Mouse (Mus musculus) neural tube, embryonic 13.5 days (tissue): Measurements from ENCODE around the gene Slc22a14. TPM values are rescaled to one million over a fixed set of nuclear protein-coding genes. Genes with fewer than 3 reads are reported as not detected.

Experiments used
- ATAC-seq: fragments of 200-750 bp; cut with Nextera tagmentation; 2 replicates; pipeline ENCODE4 v1.8.0; 2017; ENCODE audit warnings: low read depth, mild to moderate bottlenecking, moderate TSS enrichment, moderate library complexity
- H3K27ac ChIP-seq: fragments of 300-500 bp; sonication (generic); replicated peaks from 2 replicates; pipeline ENCODE4 v1.5.1; 2015; ENCODE audit warnings: moderate library complexity, mild to moderate bottlenecking, inconsistent platforms
- H3K27me3 ChIP-seq: fragments of 300-500 bp; sonication (generic); 2 replicates; pipeline ENCODE4 v1.6.1; 2015; ENCODE audit warnings: mild to moderate bottlenecking, inconsistent platforms
- H3K36me3 ChIP-seq: fragments of 300-500 bp; sonication (generic); 2 replicates; pipeline ENCODE4 v1.6.1; 2015; ENCODE audit warnings: mild to moderate bottlenecking, inconsistent platforms
- H3K4me1 ChIP-seq: fragments of 300-500 bp; sonication (generic); replicated peaks from 2 replicates; pipeline ENCODE4 v1.6.1; 2015; ENCODE audit warnings: inconsistent platforms
- H3K4me2 ChIP-seq: fragments of 300-500 bp; sonication (generic); 2 replicates; pipeline ENCODE4 v1.6.1; 2015; ENCODE audit warnings: inconsistent platforms, mild to moderate bottlenecking, moderate library complexity
- H3K4me3 ChIP-seq: fragments of 300-500 bp; sonication (generic); 2 replicates; pipeline ENCODE4 v1.5.1; 2015; ENCODE audit warnings: mild to moderate bottlenecking, inconsistent platforms
- H3K9ac ChIP-seq: fragments of 300-500 bp; sonication (generic); 2 replicates; pipeline ENCODE4 v1.6.1; 2015; ENCODE audit warnings: moderate library complexity, mild to moderate bottlenecking, inconsistent platforms
- H3K9me3 ChIP-seq: fragments of 300-500 bp; sonication (generic); 2 replicates; pipeline ENCODE4 v1.6.1; 2016; ENCODE audit warnings: inconsistent platforms
- WGBS: fragments of 180-500 bp; shearing (Covaris S2); methylation state at CpG from one replicate; pipeline ENCODE4 v1.1.7; 2015; 5-methylcytosine and 5-hydroxymethylcytosine counted together
- polyA plus RNA-seq: library from polyadenylated mRNA; unstranded; fragments of >200 nt; fragmentation: Nextera tagmentation; extraction: Ambion mirVana; gene quantifications from 2 replicates; pipeline ENCODE4 v1.2.1, GENCODE M21; 2015

Gene Slc22a14
- polyA plus RNA-seq, 1 experiment from 2014 or later: not detected

- Histone ChIP-seq H3K36me3 (peaks cover 20% of the 10 kb centered on the region), H3K4me1 (peaks cover 6% of the 10 kb centered on the region), H3K27me3 (no peaks in the 10 kb centered on the region), H3K9me3 (no peaks in the 10 kb centered on the region), H3K4me2 (no peak overlapping the region), H3K4me3 (no peak overlapping the region), H3K9ac (no peak overlapping the region), H3K27ac (no peak overlapping the region)
- 81% methylated on average over 6 of the region's 6 CpGs for WGBS
- ATAC-seq: no peak
Measured at GRCm38 (mm10) chr9:119353926-119354325, 11.4 kb downstream of the Slc22a14 start.

DNA sequence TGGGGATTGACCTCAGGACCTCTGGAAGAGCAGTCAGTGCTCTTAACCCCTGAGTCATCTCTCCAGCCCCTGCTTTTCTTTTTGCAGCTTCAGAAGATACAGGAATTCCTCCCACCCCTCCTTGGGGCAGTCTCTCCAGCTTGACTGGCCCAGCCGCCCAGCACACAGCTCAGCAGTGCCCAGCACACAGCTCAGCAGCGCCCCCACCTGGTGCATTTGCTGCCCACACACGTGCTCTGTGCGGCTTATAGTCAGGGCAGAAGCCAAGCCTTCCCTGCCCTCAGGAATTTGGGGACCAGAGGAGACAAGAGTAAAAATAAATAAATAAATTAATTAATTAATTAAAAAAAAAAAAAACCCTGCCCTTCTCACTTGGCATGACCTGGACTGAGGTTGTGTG, 13.3 kb downstream of the Slc22a14 start:
- H3K9ac ChIP-seq: no peak overlapping the region
- peaks cover 36% of the 10 kb centered on the region for H3K36me3 ChIP-seq
- no peaks in the 10 kb centered on the region for H3K9me3 ChIP-seq
- H3K4me1 ChIP-seq: no peaks in the 10 kb centered on the region
- H3K27ac ChIP-seq: no peak overlapping the region
- H3K27me3 ChIP-seq: no peaks in the 10 kb centered on the region
- no peak overlapping the region for H3K4me2 ChIP-seq
- ATAC-seq: no peak
- WGBS: 26% methylated on average over 4 of the region's 4 CpGs
- H3K4me3 ChIP-seq: no peak overlapping the region

- no peak overlapping the region for H3K4me3 ChIP-seq
- H3K4me1 ChIP-seq: no peaks in the 10 kb centered on the region
- H3K9me3 ChIP-seq: no peaks in the 10 kb centered on the region
- no peak overlapping the region for H3K27ac ChIP-seq
- H3K4me2 ChIP-seq: no peak overlapping the region
- H3K27me3 ChIP-seq: no peaks in the 10 kb centered on the region
- no peak for ATAC-seq
- H3K9ac ChIP-seq: no peak overlapping the region
- peaks cover 46% of the 10 kb centered on the region for H3K36me3 ChIP-seq
- 91% methylated on average over 10 of the region's 10 CpGs for WGBS
Measured at GRCm38 (mm10) chr9:119350947-119351705, 14.2 kb downstream of the Slc22a14 start.

DNA sequence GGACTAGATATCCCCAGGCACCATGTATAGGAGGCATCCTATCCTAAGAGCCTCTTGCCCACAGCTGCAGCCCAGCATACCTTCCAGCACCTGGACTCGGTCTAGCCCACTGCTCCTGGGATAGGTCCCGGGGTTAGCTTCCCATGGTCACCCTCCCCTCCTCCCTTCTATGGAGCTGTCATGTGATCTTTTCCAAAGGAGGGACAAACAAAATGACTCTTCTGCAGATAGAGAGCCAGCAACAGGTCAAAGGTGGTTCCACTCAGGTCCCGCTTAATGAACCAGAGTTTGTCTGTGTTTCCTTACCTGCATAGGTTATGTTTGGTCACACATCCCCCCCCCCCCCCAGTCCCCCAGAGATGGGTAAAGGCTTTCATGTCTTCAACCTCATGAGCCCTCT, 14.8 kb downstream of the Slc22a14 start:
- Histone ChIP-seq H3K9ac (no peak overlapping the region), H3K27ac (no peak overlapping the region), H3K4me2 (no peak overlapping the region), H3K9me3 (no peaks in the 10 kb centered on the region), H3K27me3 (no peaks in the 10 kb centered on the region), H3K4me1 (no peaks in the 10 kb centered on the region), H3K36me3 (peaks cover 51% of the 10 kb centered on the region), H3K4me3 (no peak overlapping the region)
- no peak for ATAC-seq
- 88% methylated on average over 3 of the region's 3 CpGs for WGBS

- H3K27me3 ChIP-seq: no peaks in the 10 kb centered on the region
- no peak for ATAC-seq
- peaks cover 20% of the 10 kb centered on the region for H3K4me1 ChIP-seq
- 89% methylated on average over 8 of the region's 8 CpGs for WGBS
- H3K9me3 ChIP-seq: no peaks in the 10 kb centered on the region
- H3K36me3 ChIP-seq: peaks cover 74% of the 10 kb centered on the region
- no peak overlapping the region for H3K4me3 ChIP-seq
- H3K9ac ChIP-seq: no peak overlapping the region
- H3K4me2 ChIP-seq: no peak overlapping the region
- H3K27ac ChIP-seq: no peak overlapping the region
Measured at GRCm38 (mm10) chr9:119346376-119346775, 19.0 kb downstream of the Slc22a14 start.

GRCm38 (mm10) chr9:119342728-119343127, 22.6 kb downstream of the Slc22a14 start:
- Histone ChIP-seq H3K4me3 (peak overlapping the region; percentile 81), H3K36me3 (peaks cover 46% of the 10 kb centered on the region), H3K27me3 (peaks cover 18% of the 10 kb centered on the region), H3K9ac (peak overlapping the region; percentile 92; the same call in 1 of the 2 replicates), H3K27ac (no peak overlapping the region), H3K4me1 (peaks cover 38% of the 10 kb centered on the region), H3K4me2 (no peak overlapping the region; the same call in 1 of the 2 replicates), H3K9me3 (no peaks in the 10 kb centered on the region)
- WGBS: 88% methylated on average over 7 of the region's 7 CpGs
- no peak for ATAC-seq

GRCm38 (mm10) chr9:119340909-119341816, 24.2 kb downstream of the Slc22a14 start, which contains the start of gene Myd88:
Myd88 (minus strand) TSS chr9:119341411.
- peak; percentile 98 for ATAC-seq
- peak within 1 kb of the TSS; percentile 92 for H3K9ac ChIP-seq
- peaks cover 18% of the 10 kb centered on the region for H3K27me3 ChIP-seq
- H3K4me2 ChIP-seq: peak within 1 kb of the TSS; percentile 84
- H3K4me1 ChIP-seq: peaks cover 38% of the 10 kb centered on the region
- peak within 1 kb of the TSS; percentile 89 for H3K27ac ChIP-seq
- peaks cover 31% of the 10 kb centered on the region for H3K36me3 ChIP-seq
- H3K9me3 ChIP-seq: no peaks in the 10 kb centered on the region
- H3K4me3 ChIP-seq: peak within 1 kb of the TSS; percentile 81
- WGBS: under 1% methylated on average over 68 of the region's 68 CpGs

DNA sequence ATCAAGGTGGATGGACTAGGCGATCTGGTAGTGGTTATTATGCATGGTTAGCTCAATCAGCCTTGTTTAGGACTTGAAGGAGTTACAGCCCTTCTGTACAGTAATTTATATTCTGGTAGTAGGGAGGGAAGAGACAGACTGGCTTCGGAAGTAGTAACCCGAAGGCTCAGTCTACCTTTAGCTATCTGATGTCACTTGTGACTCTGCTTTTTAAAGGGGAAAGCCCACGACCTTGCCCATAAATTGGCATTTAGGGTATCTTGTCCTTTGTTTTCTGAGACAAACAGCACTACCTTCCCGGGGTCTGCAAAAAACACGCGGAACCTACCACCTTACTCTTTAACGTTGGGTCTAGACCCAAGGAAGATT, 25.2 kb downstream of the Slc22a14 start:
- H3K27me3 ChIP-seq: peaks cover 18% of the 10 kb centered on the region
- H3K27ac ChIP-seq: peak overlapping the region; percentile 89
- peaks cover 21% of the 10 kb centered on the region for H3K36me3 ChIP-seq
- H3K4me1 ChIP-seq: peaks cover 38% of the 10 kb centered on the region
- H3K9me3 ChIP-seq: no peaks in the 10 kb centered on the region
- peak overlapping the region; percentile 84 for H3K4me2 ChIP-seq
- no peak for ATAC-seq
- H3K9ac ChIP-seq: peak overlapping the region; percentile 92
- WGBS: 4% methylated on average over 8 of the region's 8 CpGs
- peak overlapping the region; percentile 81 for H3K4me3 ChIP-seq

- Histone ChIP-seq H3K36me3 (peaks cover 16% of the 10 kb centered on the region), H3K4me1 (peaks cover 38% of the 10 kb centered on the region), H3K4me3 (peak within 1 kb of the TSS; percentile 81), H3K9me3 (no peaks in the 10 kb centered on the region), H3K4me2 (peak within 1 kb of the TSS; percentile 84), H3K27me3 (peaks cover 18% of the 10 kb centered on the region), H3K27ac (peak within 1 kb of the TSS; percentile 89), H3K9ac (peak within 1 kb of the TSS; percentile 92)
- 1% methylated on average over 43 of the region's 43 CpGs for WGBS
- no peak for ATAC-seq
Measured at GRCm38 (mm10) chr9:119339558-119340211, 25.7 kb downstream of the Slc22a14 start, which contains the start of gene Acaa1a. Acaa1a (plus strand) TSS chr9:119339676.

- peaks cover 38% of the 10 kb centered on the region for H3K4me1 ChIP-seq
- H3K4me2 ChIP-seq: peak overlapping the region; percentile 84
- H3K9ac ChIP-seq: peak overlapping the region; percentile 92; the same call in 1 of the 2 replicates
- peaks cover 18% of the 10 kb centered on the region for H3K27me3 ChIP-seq
- no peak for ATAC-seq
- peak overlapping the region; percentile 81 for H3K4me3 ChIP-seq
- H3K27ac ChIP-seq: no peak overlapping the region
- no peaks in the 10 kb centered on the region for H3K9me3 ChIP-seq
- H3K36me3 ChIP-seq: peaks cover 10% of the 10 kb centered on the region
- WGBS: 49% methylated on average over 7 of the region's 7 CpGs
Measured at GRCm38 (mm10) chr9:119339106-119339505, 26.2 kb downstream of the Slc22a14 start.

DNA sequence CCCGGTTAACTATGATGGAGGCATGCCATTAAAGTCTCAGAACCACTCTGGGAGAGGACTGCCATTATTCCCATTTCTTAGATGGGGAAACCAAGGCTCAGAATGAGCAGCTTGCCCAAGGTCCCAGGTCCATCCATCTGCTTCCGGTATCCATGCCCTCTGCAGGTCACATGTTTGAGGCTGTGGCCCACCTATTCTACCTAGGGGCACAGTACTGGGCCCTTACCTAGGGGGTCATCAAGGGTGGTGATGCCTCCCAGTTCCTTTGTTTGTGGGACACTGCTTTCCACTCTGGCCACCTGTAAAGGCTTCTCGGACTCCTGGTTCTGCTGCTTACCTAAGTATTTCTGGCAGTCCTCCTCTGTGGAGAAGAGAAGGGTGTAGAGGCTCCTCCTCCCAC, 27.0 kb downstream of the Slc22a14 start:
- peaks cover 18% of the 10 kb centered on the region for H3K27me3 ChIP-seq
- no peak overlapping the region for H3K4me2 ChIP-seq
- H3K27ac ChIP-seq: no peak overlapping the region
- no peak overlapping the region for H3K9ac ChIP-seq
- H3K4me1 ChIP-seq: peaks cover 36% of the 10 kb centered on the region
- no peak overlapping the region for H3K4me3 ChIP-seq
- 94% methylated on average over 3 of the region's 3 CpGs for WGBS
- no peaks in the 10 kb centered on the region for H3K9me3 ChIP-seq
- ATAC-seq: no peak
- H3K36me3 ChIP-seq: peaks cover 3% of the 10 kb centered on the region
